Mouse (Mus musculus): ENCODE measurements around the gene Atp8b4.

Atp8b4 gene

DNA sequence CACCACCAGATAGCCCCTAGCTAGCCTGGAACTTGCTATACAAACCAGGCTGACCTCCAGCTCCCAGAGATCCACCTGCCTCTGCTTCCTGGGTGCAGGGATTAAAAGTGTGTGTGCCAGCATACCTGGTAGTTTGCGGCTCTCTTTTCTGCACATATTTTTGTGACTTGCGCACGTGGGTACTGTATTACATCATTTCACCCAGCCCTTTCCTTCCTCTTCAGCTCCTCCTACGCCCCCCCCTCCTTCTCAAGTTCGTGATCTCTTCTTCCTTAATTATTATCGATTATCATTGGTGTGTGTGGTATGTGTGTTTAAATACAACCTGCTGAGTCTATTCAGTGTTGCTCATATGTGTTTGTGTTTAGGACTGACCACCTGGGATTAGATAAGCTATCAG is at the start of gene Atp8b4:
Atp8b4 (minus strand) TSS at position 154 of the 400 bp plus-strand sequence.
- in situ Hi-C loops (cut with MboI), result loop anchor here (25.0 kb wide), 1 partner anchor 838 kb away; the partner anchor contains the start of gene Eid1

DNA sequence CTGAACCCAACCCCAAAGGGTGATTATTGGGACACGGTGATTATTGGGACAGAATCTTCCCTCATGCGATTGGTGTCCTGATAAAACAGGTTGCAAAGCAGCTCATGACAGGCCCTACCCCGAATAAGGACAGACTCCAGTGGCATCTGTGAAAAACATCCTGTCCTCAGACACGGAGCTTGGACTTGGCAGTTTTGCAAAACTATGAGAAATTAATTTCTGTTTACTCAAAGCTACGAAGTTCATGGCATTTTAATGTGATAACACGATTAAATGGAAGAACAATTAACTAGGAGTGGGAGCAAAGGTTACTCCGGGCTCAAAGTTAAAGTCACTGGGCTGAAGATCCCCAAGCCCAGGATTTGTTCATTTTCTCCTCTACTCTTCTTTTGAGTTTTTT is 49.2 kb upstream of the Atp8b4 start:
- in situ Hi-C loops (cut with MboI), result no loop called here

DNA sequence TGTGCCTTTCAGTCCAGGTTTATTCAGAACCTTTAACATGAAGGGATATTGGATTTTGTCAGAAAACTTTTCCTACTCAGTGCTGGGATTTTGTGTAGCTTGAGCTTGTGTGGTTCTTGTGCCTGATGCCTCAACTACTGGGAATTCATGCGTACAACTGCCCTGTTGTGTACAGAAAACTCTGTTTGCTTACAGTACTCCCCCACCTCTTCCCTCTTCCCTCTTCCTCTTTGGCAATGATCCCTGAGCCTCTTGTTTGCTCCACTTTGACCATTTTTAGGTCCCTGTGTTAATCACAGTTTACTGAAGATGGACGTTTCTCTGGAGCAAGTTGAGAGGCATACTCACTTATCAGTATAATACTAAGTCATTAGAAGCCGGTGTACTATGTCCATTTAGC is 45.9 kb upstream of the Atp8b4 start:
- in situ Hi-C loops (cut with MboI), result no loop called here

DNA sequence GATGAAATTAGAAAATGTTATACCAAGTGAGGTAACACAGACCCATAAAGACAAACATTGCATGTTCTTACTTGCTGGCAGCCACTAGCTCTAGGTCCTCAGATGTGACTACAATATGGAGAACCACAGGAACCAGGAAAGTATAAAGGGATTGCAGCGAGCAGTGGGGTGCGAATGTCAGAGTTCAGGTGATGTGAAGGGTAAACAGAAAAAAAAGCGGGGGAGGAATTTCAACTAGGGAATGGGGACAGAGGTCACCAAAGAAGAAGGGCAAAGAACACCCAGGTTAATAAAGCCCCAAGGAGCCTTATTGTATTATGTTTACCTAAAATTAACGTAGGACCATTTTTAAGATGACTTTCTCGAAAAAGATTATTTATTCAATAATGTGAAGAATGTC is 44.8 kb upstream of the Atp8b4 start:
- in situ Hi-C loops (cut with MboI), result no loop called here

DNA sequence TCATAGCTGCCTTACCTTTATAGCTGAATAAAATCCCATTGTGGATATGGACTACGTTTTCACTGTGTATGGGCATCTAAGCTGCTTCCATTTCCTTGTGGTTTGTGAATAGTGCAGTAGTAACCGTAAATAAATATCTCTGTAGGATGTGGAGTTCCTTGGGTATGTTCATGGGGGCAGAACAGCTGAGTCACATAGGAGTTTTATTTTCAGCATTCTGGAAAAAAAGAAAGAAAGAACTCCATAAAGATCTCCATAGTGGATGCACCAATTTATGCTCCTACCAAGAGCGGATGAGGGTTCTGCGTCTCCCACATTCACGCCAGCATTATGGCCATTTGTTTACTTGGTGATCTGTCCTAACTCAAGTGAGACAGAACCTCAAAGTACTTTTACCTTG is 41.7 kb upstream of the Atp8b4 start:
- in situ Hi-C loops (cut with MboI), result no loop called here

DNA sequence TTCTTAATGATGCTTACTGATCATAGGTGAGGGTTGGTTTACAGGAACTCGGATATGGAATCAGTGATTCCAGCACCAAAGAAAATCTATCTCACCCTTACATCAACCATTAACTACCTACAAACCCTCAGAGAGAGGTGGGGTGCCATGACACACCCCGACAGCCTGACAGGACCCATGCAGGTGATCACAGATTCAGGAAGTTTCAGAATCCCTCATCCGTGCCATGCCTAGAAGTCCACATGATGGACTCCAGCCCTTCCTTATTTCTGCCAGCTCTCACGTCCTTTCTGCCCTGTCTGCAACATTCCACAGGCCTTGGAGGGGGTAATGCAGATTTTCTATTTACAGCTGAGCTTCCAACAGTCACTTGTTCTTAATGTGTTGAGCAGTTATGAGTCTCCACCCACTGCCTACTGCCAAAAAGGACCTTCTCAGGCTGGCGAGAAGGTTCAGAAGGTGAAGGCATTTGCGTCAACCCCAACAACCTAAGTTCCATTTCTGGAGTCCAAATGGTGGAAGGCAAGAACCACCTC is 40.0 kb upstream of the Atp8b4 start:
- in situ Hi-C loops (cut with MboI), result no loop called here

DNA sequence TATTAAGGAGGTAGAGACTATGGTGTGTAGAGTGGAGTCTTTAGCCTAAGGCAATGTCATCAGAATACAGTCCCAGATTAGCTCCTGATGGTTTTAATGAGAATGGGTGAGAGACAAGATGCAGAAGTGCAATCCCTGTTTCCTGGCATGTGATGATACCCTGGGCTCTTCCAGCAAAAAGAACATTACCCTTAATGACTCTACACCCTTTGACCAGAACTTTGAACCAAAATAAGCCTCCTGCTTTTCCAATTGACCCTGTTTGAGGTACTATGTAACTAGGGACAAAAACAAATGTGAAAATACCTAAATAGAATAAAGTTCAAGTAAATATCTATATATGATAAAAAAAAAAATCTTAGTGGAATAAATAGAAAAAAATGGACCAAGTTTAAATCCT is 37.2 kb upstream of the Atp8b4 start:
- in situ Hi-C loops (cut with MboI), result no loop called here

DNA sequence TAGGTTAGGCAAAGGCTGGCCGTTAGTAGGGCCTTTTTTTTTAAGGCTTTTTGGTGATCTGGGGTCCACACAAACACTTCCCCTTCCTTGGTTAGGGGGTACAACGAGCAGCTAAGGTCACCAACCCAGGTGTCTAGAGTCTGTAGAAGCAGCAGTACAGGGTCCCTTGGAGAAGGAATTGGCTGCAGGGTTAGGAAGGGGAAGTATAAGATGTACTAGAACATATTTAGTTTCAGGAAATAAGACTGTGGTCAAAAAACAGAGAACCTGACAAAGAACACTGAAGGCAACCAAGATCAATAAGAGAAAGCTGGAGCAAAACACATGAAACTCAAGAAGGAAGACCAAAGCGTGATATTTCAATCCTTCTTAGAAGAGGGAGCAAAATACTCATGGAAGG is 30.1 kb upstream of the Atp8b4 start:
- in situ Hi-C loops (cut with MboI), result no loop called here

DNA sequence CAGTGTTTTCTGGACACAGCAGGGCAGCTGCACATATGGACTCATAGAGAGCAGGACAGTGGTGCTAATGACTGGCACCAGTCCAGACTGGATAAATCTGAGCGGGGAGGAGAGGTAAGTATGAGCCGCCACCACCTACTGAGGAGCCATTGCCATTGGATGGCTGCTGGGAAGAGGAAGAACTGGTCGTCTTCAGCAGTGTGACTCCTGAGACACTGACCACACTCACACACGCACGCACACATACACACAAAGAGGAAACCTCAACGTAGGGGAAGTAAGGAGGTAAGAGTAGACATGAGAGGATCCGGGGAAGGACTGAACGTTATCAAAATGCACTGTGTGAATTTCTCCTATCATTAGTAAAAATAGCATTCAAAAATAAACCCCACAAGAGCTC is 27.0 kb upstream of the Atp8b4 start:
- in situ Hi-C loops (cut with MboI), result no loop called here

DNA sequence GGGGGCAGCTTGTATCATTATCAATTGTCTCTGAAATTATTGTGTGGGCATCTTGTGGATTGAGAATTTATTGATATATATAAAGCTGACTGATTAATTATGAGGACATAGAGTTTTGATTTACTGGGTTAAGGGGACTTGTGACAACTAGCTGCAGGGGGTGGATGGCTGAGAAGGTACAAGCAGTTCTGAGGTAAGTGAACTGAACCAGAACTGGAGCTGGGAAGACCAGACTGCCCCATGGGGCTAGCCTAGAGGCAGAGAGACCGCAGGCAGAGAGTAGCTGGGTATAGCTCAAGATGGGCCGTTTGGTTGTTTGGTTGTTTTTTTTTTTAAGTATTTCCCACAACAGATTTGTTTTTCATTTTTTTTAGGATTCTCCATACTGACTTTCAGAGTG is 23.8 kb upstream of the Atp8b4 start:
- in situ Hi-C loops (cut with MboI), result loop anchor here (25.0 kb wide), 1 partner anchor 862 kb away; the partner anchor contains the start of gene Eid1

DNA sequence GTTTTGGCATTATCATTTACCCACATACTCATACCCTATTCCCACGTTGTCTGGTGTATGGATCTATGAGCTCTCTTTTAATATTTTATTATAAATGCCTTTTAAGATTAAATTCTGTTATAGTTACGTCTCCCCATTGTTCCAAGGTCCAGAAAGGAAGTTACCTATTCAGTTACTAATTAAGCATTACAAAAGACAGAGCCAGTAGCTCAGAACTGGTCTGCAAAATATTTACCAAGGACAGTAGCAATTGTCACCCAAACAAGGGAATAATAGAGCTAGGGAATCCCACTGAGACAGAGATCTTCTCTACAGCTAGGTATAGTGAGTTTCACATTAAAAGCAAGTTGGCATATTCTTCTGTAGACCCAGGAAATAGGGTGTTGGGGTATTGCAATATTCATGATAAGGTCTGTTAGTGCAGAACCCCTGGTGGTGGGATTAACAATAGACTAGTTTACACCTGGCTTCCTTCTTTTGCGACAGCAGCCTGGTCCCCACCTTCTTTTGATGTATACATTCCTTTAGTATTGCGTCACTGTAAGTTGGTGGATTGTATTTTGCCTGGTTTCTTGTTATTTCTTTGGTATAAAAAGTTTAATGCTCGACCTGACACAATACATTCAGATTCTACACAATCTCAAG is 22.7 kb upstream of the Atp8b4 start:
- in situ Hi-C loops (cut with MboI), result loop anchor here (25.0 kb wide), 1 partner anchor 861 kb away; the partner anchor contains the start of gene Eid1

DNA sequence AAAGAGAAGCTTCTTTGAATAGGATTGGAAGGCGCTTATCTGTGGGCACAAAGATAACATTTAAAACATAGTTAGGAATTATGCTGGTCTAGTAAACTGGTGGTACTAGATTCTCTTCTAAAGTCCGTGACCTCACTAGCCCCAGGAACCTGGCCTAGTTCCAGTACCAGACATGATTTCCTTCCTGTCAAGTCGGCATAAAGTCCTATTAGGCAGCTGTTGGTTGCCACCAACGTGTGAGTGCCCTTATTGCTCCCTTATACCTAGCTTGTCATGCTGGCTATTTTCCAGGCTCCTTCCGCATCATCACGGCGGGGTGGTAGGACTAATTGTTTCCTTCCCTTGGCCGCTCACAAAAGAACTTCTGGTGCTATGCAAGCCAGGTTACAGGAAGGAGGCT is 21.6 kb upstream of the Atp8b4 start:
- in situ Hi-C loops (cut with MboI), result loop anchor here (25.0 kb wide), 1 partner anchor 860 kb away; the partner anchor contains the start of gene Eid1

DNA sequence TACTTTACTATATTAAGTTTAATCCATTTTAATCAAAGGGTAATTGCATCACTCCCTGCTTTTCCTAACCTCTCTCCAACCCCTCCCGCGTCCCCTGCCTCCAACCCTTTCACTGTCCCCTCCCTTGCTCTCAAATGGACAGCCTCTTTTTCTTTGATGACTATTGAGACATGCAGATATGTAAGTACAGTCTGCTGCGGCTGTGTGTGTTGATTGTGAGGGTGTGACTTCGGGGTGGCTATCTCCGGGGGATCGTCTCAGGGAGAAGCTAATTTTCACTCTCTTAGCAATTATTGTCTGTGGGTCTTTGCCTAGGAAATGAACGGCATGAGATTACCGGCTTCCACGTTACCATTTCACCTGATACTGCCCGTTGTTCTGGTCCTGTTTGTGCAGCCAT is 21.0 kb upstream of the Atp8b4 start:
- in situ Hi-C loops (cut with MboI), result loop anchor here (25.0 kb wide), 1 partner anchor 859 kb away; the partner anchor contains the start of gene Eid1

DNA sequence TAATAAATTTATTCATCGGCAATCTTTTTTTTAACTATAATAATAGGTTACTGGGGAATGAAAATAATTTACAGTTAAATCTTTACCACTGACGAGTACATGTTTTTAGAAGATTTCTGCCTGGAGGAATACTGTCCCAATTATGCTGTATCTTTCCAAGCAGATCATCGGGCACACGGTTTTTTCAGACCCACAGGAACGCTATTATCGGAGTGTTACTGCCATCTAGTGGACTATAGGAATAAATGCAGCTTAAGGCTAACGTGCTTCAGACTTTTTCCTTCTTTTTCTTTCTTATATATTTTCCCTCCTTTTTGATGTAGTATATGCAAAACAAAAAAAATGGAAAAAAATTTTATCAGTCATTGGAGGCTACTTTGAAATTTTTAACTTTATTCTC is 20.4 kb upstream of the Atp8b4 start:
- in situ Hi-C loops (cut with MboI), result loop anchor here (25.0 kb wide), 1 partner anchor 859 kb away; the partner anchor contains the start of gene Eid1

DNA sequence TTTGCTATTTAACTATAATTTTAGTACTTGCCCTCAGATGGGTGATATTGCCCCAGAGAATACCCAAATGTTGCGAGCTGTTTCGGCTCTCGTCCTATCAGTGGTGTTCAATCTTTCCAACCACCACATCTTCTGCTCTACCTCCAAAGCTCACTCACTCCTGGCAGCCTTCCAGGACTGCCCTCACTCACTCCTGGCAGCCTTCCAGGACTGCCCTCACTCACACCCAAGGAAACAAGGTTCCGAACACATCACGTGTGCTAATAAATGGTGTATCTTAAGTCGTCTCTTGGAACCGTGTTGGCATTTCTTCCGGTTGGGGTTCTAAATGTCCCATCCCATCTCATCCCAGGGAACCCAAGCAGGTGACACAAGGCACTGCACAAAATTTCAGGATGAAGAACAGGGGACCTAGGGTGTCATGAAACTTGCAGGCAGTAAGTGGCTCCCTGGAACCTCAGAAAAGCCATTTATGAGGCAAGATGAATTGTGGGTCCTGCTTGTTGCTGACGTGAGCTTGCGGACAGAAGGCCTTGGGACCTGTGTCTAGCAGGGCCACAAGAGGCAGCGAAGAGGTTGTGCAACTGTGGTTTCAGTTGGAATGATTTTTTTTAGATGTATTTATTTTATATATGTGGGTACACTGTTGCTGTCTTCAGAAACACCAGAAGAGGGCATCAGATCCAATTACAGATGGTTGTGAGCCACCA is 19.6 kb upstream of the Atp8b4 start:
- in situ Hi-C loops (cut with MboI), result loop anchor here (25.0 kb wide), 1 partner anchor 858 kb away; the partner anchor contains the start of gene Eid1

DNA sequence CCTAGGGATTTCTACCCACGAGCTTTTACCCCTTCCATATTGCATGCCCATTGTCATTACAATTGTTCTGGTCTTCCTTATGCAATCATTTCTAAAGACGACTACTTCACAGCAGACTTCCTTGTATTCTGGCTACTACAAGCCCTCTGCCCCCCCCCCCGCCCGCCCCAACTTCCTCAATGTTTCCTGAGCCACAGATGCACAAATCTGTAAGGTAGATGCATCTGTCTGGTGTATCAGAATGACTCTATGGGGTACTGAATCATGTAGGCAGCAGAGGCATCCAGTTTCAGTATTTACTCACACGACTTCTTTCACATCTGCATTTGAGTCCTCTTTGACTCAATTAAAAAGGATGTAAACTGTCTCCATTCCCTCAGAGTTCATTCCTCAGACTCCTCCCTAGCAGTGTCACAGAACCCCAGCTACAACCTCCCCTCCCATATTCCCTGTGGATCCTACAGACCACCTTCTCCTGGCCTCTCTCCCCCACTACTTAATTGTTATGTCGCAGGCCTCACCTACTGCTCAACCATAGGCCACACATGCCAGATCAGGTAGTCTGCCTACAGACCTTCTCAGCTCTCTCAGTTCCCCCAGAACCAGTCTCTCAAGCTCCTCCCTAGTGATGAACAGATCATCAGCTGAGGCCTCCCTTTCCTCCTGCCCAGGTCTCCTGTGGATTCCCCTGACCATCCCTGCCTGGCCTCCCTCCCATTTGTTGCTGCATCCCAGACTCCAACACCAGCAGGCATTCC is 14.8 kb upstream of the Atp8b4 start:
- in situ Hi-C loops (cut with MboI), result loop anchor here (25.0 kb wide), 1 partner anchor 853 kb away; the partner anchor contains the start of gene Eid1

DNA sequence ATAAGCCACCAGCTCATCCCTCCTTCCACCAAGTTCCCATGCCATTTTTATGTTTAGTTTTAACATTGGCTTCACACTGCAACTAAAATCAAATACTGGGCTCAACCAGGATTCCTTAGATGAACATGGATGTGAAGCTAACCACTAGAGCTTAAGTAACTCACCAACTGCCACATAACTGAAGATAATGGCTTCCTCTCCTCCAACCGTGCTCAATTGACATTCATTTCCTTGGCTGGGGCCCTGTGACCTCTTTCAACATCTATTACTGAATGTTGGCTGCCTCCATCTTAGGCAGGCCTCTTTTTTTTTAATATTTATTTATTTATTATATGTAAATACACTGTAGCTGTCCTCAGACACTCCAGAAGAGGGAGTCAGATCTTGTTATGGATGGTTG is 7.8 kb upstream of the Atp8b4 start:
- in situ Hi-C loops (cut with MboI), result loop anchor here (25.0 kb wide), 1 partner anchor 846 kb away; the partner anchor contains the start of gene Eid1

DNA sequence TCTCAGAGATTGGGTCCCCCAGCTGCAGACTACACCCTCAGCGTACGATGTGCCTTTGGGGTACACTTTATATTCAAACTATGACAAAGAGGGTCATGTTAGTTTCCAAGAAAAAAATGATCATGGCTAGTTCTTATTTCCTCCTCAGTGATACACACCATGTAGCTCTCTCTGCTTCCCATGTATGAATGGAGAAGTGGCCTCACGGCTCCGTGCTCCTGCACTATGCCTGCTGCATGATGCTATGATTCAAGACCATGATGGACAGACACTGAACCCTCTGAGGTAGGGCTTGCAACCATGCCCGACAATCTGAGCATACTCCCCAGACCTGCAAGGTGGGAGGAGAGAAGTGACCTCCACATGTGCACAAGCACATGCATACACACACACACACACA is 7.0 kb upstream of the Atp8b4 start:
- in situ Hi-C loops (cut with MboI), result loop anchor here (25.0 kb wide), 1 partner anchor 845 kb away; the partner anchor contains the start of gene Eid1

DNA sequence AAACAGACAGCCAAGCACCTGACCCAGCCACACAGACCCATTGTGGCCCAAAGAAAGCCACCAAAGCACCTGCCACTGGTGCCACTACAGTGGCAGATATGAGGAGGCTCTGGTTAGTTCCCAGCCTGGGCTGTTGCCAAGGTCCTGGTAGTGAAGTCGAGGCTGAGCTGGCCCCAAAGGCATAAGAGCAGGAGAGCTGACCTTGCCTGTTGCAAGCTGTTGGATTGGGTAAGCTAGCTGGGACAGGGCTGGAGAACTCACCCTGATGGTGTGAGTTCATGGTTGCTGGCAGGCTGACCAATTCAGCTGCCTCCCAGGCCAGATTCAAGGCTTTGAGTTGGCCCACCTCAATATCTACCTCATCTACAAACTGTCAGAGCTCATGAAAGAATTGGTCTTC is 4.7 kb upstream of the Atp8b4 start:
- in situ Hi-C loops (cut with MboI), result loop anchor here (25.0 kb wide), 1 partner anchor 843 kb away; the partner anchor contains the start of gene Eid1

DNA sequence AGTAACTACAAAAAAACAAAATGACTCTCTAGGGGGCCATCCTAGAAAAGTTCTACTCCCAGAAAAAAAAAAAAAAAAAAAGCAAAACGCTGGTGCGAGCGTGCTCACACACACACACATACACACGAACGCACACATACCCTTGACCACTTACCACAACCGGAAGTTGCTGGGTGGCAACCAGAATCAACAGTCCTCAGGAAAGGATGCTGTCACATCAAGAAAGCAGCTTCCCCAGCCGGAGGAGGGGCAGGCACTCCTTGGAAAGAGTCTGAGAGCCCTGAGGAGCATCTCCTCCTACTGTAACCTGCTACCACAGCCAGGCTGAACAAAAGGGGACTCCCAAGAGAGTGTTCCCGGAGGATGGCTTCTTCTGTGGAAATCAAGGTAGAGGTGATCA is 744 bp downstream of the Atp8b4 start:
- in situ Hi-C loops (cut with MboI), result loop anchor here (25.0 kb wide), 1 partner anchor 837 kb away; the partner anchor contains the start of gene Eid1

DNA sequence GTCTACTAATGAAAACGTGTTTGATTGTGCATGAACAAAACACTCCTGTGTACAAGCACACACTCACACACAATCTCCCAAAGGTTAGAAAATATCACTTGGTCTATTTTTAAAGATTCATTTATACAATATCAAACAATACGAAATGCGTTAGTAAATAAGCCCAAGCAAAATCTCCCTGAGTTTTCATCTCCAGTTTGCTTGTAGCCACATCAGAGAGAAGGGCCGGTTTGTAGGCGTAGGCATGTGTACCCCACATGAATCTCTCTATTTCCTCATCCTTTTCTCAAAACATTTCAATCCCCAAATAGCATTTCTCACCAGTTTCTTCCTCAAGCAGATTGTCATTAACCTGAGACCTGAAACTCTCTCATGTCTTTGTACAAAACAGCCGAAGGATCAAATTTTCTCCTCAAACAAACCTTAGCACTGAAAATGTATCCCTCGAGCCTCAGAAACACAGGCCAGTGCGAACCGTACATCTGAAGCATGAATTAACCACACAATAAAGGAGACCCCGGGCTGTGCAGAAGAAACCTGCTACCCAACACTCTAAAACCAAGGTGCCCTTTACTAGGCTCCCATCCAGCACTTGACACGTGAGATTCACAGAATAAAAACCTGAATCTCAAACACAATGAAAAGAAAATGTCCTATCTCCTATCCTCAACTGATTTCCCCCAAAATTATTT is 1.6 kb downstream of the Atp8b4 start:
- in situ Hi-C loops (cut with MboI), result no loop called here

All from mature B cell (primary cell).